Mouse (Mus musculus) small intestine, adult 2 months (tissue): ENCODE results near the gene Irf3.

Experiments
- CTCF ChIP-seq: fragments of 200-500 bp; IDR thresholded peaks from 2 replicates; pipeline ENCODE4 v1.5.1; 2012; ENCODE audit warnings: low read depth, mild to moderate bottlenecking, control low read depth, inconsistent platforms, low read length, moderate library complexity, mixed read lengths; ENCODE audit not compliant: insufficient replicate concordance, insufficient read length; ENCODE audit errors: extremely low read depth
- POLR2A ChIP-seq: fragments of 200-500 bp; IDR thresholded peaks from 2 replicates; pipeline ENCODE4 v1.6.1; 2012; ENCODE audit warnings: low read depth, mild to moderate bottlenecking, control low read depth, inconsistent platforms, low read length, moderate library complexity

DNA sequence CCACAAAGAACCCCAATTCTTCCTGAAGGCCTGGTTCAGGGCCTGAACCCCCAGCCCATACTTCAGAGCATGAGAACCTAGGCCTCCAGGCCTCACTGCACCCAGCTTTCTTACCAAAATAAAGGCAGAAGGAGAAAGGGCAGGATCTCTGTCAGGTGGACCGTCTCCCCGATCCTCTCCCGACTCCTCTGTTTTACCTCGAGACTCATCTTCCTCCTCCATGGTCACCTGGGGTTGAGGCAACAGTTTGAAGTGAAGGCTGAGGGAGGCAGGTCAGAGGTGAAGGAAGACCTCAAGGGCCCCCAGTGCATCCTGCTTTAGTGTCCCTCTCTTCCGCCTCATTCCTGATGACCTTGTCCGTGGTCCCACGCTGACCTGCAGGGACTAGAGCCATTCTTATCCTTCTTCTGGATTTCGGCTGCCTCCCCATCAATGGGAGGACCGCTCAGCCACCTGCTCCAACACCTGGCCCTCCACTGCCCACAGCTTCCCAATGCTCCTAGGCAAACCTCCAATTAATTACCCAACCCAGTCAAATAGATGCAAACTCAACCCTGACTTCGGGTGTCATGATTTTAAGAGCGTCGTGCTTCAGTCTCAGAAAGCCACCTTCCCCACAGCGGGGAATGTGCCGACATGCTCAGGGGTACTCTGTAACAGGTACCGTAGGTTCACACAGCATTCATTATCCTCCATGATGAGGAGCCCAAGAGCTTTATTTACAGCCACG, 16.1 kb downstream of the Irf3 start:
- TF ChIP-seq POLR2A: no peak
- no peak for TF ChIP-seq CTCF
